Mouse (Mus musculus): ENCODE results near the gene Slc45a3.

DNA sequence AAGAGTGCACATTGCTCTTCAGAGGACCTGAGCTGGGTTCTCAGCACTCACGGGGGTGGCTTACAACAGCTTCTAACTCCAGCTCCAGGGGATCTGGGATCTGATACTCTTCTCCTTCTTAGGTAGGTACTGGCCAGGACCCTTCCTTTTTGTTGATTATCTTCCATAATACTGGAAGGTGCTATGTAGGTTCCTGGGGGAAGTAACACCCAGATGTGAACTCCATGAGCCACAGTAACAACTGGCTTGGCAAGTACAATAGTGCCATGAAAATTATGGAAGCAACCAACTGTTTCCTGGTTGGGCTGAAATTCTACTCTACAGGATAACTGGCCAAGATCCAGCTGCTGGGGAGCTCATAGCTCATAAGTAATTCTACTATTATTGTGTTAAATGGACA, 42.7 kb downstream of the Slc45a3 start:
- no peak for TF ChIP-seq CTCF (conservative IDR thresholded peaks at IDR 0.05; ENCODE audit: low read length)
- TF ChIP-seq NANOG (IDR thresholded peaks at IDR 0.05; ENCODE audit: borderline replicate concordance, low read length) = no peak
- TF ChIP-seq POU5F1 (IDR thresholded peaks at IDR 0.05; ENCODE audit: borderline replicate concordance, low read length) = no peak

Data from E14TG2a.4 (cell line).